In the genomic region with DNA sequence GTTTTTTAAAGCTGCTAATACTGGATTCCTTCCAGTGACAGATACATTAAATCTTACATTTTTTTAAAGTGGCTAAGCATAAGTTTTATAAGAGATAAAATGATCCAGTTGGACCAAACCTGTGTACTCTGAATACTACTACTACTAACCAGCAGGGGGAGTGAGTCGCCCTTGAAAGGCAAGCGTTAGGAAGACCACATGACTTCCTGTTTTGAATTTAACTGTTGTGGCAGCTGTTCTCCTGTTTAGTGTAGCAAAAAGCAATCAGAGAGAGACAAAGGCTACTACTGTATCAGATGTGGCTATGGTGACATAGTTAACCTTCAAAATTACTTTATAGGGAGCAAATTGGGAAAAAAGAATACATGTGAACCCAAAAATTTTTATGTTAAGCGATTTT, we compare ENCODE assay signal across 8 mouse cellular contexts. TPM values are rescaled to one million over a fixed set of nuclear protein-coding genes. Genes with fewer than 3 reads are reported as not detected.
DNase-seq lines count a peak whose midpoint lies in the region; ATAC-seq and TF ChIP-seq lines count a peak whose summit lies in the region.

No protein-coding gene starts in this region.

- no peak overlapping the region for H3K4me3 ChIP-seq in spleen, adult 2 months (ENCODE audit: extremely low read depth, insufficient read depth, insufficient read length)
- H3K4me3 ChIP-seq in embryonic facial prominence, embryonic 14.5 days (ENCODE audit: low read depth, low read length), result no peak overlapping the region

- H3K4me2 ChIP-seq in embryonic facial prominence, embryonic 14.5 days (ENCODE audit: low read depth, low read length), result no peak overlapping the region

- DNase-seq in cerebellum, postnatal 10 days, result peak; percentile 41 to 76
- DNase-seq in cerebellum, adult 11-12 months, result no peak
- peak; percentile 42 to 73 for DNase-seq in spleen, adult 2 months (ENCODE audit: low read depth in 1 of 2, low spot score in 2 of 2)
- no peak for DNase-seq in spleen, adult 18-20 months
- DNase-seq in embryonic facial prominence, embryonic 14.5 days (ENCODE audit: low spot score), result peak; percentile 77
- peak; percentile 52 for DNase-seq in kidney, postnatal 10 days
- no peak for DNase-seq in layer of hippocampus, postnatal 25 days (ENCODE audit: extremely low spot score in 1 of 2, low spot score in 1 of 2)

- 23% methylated on average over 3 of the region's 3 CpGs for WGBS in spleen, adult 2 months
- WGBS in embryonic facial prominence, embryonic 14.5 days, result 41% methylated on average over 3 of the region's 3 CpGs

- peaks cover 6% of the 10 kb centered on the region; the same call in 1 of the 2 replicates for H3K4me1 ChIP-seq in spleen, adult 2 months (ENCODE audit: control insufficient read depth, insufficient read depth, insufficient read length)
- peaks cover 13% of the 10 kb centered on the region for H3K4me1 ChIP-seq in embryonic facial prominence, embryonic 14.5 days (ENCODE audit: control insufficient read depth, insufficient read depth, low read length)

- no peak overlapping the region for H3K9ac ChIP-seq in embryonic facial prominence, embryonic 14.5 days (ENCODE audit: low read depth, low read length)

- peak; percentile 50; the same call in 1 of the 2 replicates for TF ChIP-seq CTCF in spleen, adult 2 months (IDR thresholded peaks at IDR 0.05; ENCODE audit: extremely low read depth, insufficient read depth, insufficient read length, insufficient replicate concordance)

- peak; percentile 53; the same call in 1 of the 2 replicates for ATAC-seq in embryonic facial prominence, embryonic 14.5 days (ENCODE audit: low read depth)
- ATAC-seq in monocyte, adult 5-6 weeks (replicated peaks; ENCODE audit: insufficient number of reproducible peaks, low FRiP score, low TSS enrichment, poor library complexity, severe bottlenecking), result peak; percentile 88

- H3K27me3 ChIP-seq in spleen, adult 2 months (ENCODE audit: control insufficient read depth, insufficient read depth, low read length), result no peaks in the 10 kb centered on the region
- H3K27me3 ChIP-seq in embryonic facial prominence, embryonic 14.5 days (replicated peaks; ENCODE audit: control insufficient read depth, insufficient read depth, low read length), result no peaks in the 10 kb centered on the region

- H3K9me3 ChIP-seq in embryonic facial prominence, embryonic 14.5 days (ENCODE audit: control insufficient read depth, low read length), result no peaks in the 10 kb centered on the region

- H3K27ac ChIP-seq in spleen, adult 2 months (ENCODE audit: insufficient read depth, low read length), result no peak overlapping the region; the same call in 1 of the 2 replicates
- no peak overlapping the region for H3K27ac ChIP-seq in embryonic facial prominence, embryonic 14.5 days (replicated peaks; ENCODE audit: low read depth, low read length)

- no peak for TF ChIP-seq POLR2A in spleen, adult 2 months (IDR thresholded peaks at IDR 0.05; ENCODE audit: low read depth, low read length)

- no peaks in the 10 kb centered on the region for H3K36me3 ChIP-seq in spleen, adult 2 months (ENCODE audit: control insufficient read depth, insufficient read depth, low read length)
- no peaks in the 10 kb centered on the region for H3K36me3 ChIP-seq in embryonic facial prominence, embryonic 14.5 days (ENCODE audit: control insufficient read depth, insufficient read depth, low read length)

RNA-seq across cellular contexts. Expression of a gene that starts 6.8 kb away (rescaled TPM):
- 4.6 and 5.0 TPM in 2 replicates for polyA plus RNA-seq in spleen, adult 2 months (2012; rRNA removed)
- 20.3 and 20.9 TPM in 2 replicates for polyA plus RNA-seq in embryonic facial prominence, embryonic 14.5 days (2014; fragmentation: Nextera tagmentation; extraction: Ambion mirVana)
- 61.4 to 103 TPM (median 61.8 TPM) in 3 replicates for total RNA-seq in monocyte, adult 5-6 weeks (2017)
- 10 to 100 TPM; 28.8 to 32.3 TPM for total RNA-seq in layer of hippocampus, postnatal 25 days (2021)

Comparison
In these comparisons a context has a peak if more than half of its experiments do, and no peak if none do; other contexts are left out.
1. DNase-seq: peak in cerebellum, postnatal 10 days (2 of 2), spleen, adult 2 months (2 of 2), embryonic facial prominence, embryonic 14.5 days (single experiment) and kidney, postnatal 10 days (single experiment); none in cerebellum, adult 11-12 months (single experiment), spleen, adult 18-20 months (0 of 2) and layer of hippocampus, postnatal 25 days (0 of 2).